Mouse (Mus musculus) T-helper 1 cell (primary cell): ENCODE results near the gene Dnttip1.
"Not testable (repeated sequence)": the region's sequence is repeated elsewhere in the genome, so short reads cannot be mapped to it uniquely, and the experiment has no call there.

Experiments
- in situ Hi-C: fragments of 300-600 bp; cut with MboI, MseI; formaldehyde crosslinking; loops from one replicate; pipeline ENCODE4 v1.15.1; 2025; ENCODE audit warnings: high pct_unique_total_duplicates

The Dnttip1 gene

GRCm38 (mm10) chr2:164745843-164746479 is at the start of gene Dnttip1, which contains the start of gene Wfdc3:
Dnttip1 (plus strand) TSS chr2:164745983.
Wfdc3 (minus strand) TSS chr2:164745931.
- in situ Hi-C loops = no loop called here

DNA sequence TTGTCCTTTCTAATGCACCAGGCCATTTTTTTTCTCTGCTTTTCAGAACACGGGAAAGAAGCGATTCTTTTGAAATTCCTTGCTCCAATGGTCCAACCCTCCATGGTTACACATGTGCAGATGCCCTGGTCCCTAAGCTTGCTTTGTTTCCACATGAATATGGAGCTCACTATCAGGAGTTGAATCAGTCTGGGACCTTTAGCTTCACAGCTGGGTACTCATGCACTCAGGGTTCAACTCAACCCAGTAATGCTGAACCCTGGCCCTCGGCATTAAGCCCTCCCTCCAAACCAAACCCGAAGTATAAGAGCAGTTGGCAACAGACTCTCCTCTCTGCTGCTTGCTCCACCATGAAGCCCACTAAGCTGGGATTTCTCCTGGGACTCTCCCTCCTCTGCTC is 47.6 kb upstream of the Dnttip1 start, which contains the start of gene Spint4:
Gene Spint4, plus strand, starts transcription at position 301 of the 400 bp plus-strand sequence.
- in situ Hi-C loops = no loop called here

- in situ Hi-C loops = no loop called here
Measured at GRCm38 (mm10) chr2:164700959-164701358, 44.8 kb upstream of the Dnttip1 start.

DNA sequence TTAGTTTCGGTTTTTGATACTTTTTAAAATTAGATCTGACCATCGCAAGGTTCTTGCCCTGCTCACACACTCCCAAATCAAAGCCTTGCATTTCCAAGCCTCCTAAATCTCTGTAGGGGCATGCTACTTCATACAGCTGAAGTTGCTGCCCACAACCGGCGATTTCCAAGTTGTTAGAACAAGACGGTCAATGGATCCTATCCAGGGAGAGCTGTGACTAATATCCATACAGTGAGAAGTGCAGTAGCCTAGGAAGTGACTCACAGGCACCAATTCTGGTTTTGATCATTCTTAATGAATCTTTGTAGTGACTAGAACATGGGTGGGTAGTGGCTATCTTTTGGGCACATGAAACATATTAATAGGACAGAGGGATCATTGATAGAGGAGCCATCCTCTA is 44.0 kb upstream of the Dnttip1 start:
- in situ Hi-C loops = no loop called here

- in situ Hi-C loops = no loop called here
Measured at GRCm38 (mm10) chr2:164704235-164704634, 41.5 kb upstream of the Dnttip1 start.

DNA sequence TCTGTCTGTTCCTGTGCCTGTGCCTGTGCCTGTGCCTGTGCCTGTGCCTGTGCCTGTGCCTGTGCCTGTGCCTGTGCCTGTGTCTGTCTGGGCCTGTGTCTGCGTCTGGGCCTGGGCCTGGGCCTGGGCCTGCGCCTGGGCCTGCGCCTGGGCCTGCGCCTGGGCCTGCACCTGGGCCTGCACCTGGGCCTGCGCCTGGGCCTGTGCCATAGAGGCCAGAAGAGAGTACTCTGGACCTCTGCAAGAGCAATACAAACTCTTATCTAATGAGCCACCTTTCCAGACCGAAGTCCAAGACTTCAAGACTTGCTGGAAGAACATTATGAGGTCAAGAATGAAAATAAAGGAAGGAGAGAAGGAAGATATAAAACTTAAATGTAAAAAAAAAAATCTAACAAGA is 40.5 kb upstream of the Dnttip1 start:
- in situ Hi-C loops = no loop called here

DNA sequence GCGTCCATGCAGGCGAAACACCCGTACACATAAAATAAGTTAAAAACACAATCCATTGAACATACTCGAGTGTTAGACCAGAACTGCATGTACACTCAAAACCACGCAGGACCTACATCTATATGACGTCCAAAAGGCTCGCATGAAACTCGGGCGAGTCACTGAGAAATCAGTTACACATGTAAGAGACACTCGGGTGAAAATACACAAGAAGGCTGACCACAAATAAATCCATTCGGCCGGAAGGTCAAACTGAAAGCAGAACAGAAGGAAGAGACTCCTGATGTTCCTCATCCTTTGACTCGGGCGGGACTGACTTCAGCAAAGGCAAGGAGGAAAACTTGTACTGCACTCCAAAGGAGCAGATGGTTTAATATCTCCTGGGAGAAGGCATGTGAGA is 39.8 kb upstream of the Dnttip1 start:
- in situ Hi-C loops = no loop called here

GRCm38 (mm10) chr2:164715005-164715404 is 30.8 kb upstream of the Dnttip1 start, which contains the start of gene Spint5:
Spint5 (plus strand) TSS chr2:164715305.
- in situ Hi-C loops = no loop called here

GRCm38 (mm10) chr2:164716194-164716786 is 29.5 kb upstream of the Dnttip1 start:
- in situ Hi-C loops = not testable (repeated sequence)

DNA sequence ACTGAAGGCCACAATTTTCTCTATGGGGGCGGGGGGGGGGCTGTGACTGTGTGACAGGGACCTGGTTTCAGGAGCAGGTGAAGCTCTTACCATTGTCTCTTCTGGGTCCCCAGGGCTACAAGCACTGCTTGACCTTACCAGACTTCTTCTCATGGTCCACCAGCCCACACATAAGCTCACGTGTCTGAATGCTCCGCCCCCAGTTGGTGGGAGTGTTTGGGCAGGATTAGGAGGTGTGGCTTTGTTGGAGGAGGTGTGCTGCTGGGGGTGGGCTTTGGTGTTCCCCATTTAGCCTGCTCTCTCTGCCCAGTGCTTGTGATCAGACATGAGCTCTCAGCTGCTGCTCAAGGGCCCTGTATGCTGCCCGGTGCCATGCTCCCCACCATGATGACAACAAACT is 22.5 kb upstream of the Dnttip1 start:
- in situ Hi-C loops = no loop called here

- in situ Hi-C loops = no loop called here
Measured at GRCm38 (mm10) chr2:164725895-164726619, 19.7 kb upstream of the Dnttip1 start.

GRCm38 (mm10) chr2:164731719-164732118 is 14.1 kb upstream of the Dnttip1 start:
- in situ Hi-C loops = no loop called here

DNA sequence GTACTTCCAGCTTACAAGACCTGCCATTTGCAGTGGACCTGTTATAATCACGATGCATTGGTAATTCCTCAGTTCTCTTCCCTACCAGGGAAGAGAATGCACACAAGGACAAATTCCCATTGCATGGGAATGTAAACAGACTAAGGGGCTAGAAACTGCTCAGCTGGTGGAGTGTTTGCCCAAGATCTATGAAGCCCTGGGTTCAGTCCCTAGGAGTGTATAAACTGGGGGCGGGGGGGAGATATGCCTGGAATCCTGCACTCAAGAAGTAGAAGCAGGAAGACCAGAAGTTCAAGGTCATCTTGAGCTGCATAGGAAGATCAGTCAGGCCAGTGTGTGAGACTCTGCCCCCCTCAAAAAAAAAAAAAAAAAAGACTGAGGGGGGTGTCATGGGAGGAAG is 12.5 kb upstream of the Dnttip1 start:
- in situ Hi-C loops = no loop called here

GRCm38 (mm10) chr2:164734839-164735238 is 10.9 kb upstream of the Dnttip1 start:
- in situ Hi-C loops = no loop called here

GRCm38 (mm10) chr2:164735446-164735845 is 10.3 kb upstream of the Dnttip1 start:
- in situ Hi-C loops = no loop called here

GRCm38 (mm10) chr2:164737377-164738090 is 8.2 kb upstream of the Dnttip1 start:
- in situ Hi-C loops = no loop called here

DNA sequence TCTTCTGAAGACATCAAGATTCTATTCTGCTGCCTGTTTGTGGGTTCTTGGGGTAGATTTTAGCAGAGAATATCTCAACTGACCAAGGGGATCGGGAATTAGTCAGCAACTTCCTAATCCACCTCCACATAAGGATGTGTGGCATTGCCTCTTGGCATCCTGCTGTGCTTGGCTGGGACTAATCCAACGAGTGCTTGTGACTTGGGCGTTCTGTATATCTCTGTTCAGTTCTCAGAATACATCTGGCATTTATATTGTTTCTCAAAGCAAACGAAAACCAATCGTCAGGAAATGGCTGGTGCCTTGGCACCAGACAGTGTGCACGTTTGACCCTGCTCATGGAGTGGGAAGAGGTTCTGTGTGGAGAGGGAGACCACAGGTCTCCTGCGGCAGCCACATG is 5.9 kb upstream of the Dnttip1 start:
- in situ Hi-C loops = no loop called here

DNA sequence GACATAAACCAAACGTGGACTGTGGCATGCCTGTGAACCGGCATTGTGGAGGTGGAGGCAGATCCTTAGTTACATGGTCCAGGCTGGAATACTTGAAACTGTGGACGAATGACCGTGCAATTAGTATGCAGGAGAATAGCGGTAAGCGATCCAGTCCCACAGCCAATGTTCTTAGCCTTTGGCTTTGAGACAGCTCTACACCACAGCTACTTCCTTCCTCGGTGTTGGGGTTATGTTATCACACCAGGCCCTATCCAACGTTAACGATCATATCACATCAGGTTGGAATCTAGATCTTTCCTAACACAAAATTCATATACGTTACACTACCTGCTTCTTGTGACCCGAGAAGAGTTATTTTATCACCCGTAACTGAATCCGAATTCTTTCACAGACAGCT is 796 bp upstream of the Dnttip1 start:
- in situ Hi-C loops = no loop called here

DNA sequence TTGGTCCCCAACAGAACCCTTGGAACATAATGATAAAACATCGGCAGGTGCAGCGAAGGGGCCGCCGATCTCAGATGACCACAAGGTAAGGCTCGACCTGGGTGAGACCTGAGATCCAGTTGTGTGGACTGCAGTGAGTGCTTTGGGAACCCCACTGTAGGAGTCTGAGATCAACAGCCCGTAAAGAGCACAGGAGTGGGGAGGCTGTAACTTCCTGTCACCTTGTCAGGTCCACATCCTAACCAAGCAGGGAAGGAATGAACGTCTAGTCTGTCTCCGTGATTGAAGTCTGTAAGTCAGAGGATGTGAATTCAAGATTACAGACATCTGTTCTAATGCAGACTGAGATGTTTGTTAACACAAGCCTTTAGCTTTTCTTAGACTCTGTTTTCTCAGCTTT is 910 bp downstream of the Dnttip1 start:
- in situ Hi-C loops = no loop called here

GRCm38 (mm10) chr2:164748191-164748590 is 2.4 kb downstream of the Dnttip1 start:
- in situ Hi-C loops = no loop called here

- in situ Hi-C loops = no loop called here
Measured at GRCm38 (mm10) chr2:164748991-164749390, 3.2 kb downstream of the Dnttip1 start.

GRCm38 (mm10) chr2:164752454-164752853 is 6.7 kb downstream of the Dnttip1 start:
- in situ Hi-C loops = no loop called here
